Mouse (Mus musculus) megakaryocyte-erythroid progenitor cell, adult 5-6 weeks (primary cell): Measurements from ENCODE around the gene Zg16. TPM values are rescaled to one million over a fixed set of nuclear protein-coding genes. Genes with fewer than 3 reads are reported as not detected.

Experiments used
- ATAC-seq: replicated peaks from 2 replicates; pipeline ENCODE4 v1.8.0; 2016; ENCODE audit warnings: mild to moderate bottlenecking, inconsistent platforms; ENCODE audit not compliant: severe bottlenecking, poor library complexity, low FRiP score, low TSS enrichment
- total RNA-seq, 2 experiments: library from RNA; stranded (forward) in 1 of 2; stranded (reverse) in 1 of 2; fragments of 200-1000, 215-1000 nt in 1 of 2; fragments of >200 nt in 1 of 2; fragmentation: Nextera tagmentation in 1 of 2; gene quantifications; 2 replicates each; pipeline ENCODE4 v1.2.3; 2014 to 2017

Zg16 gene
- total RNA-seq, 2 experiments from 2014 or later: 27.8 to 61.9 TPM

DNA sequence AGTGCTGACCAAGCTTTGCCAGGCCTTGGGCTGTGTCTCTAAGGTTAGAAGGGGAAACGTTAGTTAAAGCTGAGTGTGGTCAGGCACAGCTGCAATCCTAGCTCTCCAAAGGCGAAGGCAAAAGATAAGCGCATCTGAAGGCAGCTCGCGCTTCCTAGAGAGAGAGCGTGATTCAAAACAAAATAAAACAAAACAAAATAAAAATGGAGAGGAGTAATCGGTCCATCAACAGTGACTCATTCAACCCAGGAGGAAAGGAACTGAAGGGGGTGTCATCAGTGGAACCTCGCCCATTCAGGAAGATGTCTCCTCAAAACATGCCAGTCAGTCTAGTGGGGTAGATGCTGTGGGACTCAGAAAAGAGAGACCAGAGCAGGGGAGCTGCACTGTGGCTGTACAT, 4.9 kb downstream of the Zg16 start:
- no peak for ATAC-seq

DNA sequence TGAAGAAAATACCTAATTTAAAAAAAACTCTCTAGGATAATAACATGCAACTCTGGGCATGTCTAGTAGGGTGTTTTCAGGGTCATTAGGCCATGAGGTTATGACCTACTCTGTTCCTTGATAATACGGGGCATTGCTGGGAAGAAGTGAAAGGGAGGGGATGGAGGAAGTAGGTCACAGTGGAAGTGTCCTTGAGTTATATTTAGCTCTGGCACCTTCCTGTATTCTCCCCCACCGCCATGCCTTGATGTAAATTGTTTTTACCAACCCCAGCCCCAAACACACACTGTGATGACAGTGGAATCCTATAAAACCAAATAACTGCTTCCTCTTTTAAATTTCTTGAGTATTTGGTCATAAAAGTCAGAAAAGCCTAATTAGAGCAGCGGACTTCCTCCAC, 7.1 kb downstream of the Zg16 start:
- no peak for ATAC-seq

DNA sequence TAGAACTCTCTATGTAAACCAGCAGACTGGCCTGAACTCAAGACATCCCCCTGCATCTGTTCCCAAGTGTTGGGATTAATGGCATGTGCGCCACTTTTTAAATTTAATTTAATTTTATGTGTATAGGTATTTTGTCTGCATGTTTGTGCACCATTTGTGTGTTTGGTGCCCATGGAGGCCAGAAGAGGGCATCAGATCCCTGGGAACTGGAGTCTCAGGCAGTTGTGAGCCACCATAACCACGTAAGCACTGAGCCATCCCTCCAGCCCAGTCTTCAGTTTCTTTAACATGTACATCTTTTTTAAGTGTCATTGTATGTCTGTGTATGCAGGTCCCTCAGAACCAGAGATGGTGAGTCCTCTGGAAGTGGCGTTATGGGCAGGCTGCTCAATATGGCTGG, 9.4 kb downstream of the Zg16 start:
- ATAC-seq: no peak

DNA sequence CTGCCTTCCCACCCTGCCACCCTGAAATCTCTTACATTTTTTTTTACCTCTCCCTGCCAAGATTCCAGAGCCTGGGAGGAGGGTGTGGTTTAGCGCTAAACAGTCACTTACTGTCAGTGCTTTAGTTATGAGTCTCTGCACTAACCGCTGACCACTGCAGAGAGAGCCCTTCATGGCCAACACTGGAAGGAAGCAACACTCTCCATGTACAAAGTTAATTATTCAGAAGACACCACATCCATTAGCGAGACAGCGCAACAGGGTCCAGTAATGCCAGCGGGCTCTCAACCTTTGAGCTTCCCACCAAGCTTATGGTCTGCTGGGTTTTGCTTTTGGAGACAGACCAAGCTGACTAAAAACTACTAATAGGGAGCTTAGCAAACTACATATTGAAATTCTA, 10.9 kb downstream of the Zg16 start:
- no peak for ATAC-seq

DNA sequence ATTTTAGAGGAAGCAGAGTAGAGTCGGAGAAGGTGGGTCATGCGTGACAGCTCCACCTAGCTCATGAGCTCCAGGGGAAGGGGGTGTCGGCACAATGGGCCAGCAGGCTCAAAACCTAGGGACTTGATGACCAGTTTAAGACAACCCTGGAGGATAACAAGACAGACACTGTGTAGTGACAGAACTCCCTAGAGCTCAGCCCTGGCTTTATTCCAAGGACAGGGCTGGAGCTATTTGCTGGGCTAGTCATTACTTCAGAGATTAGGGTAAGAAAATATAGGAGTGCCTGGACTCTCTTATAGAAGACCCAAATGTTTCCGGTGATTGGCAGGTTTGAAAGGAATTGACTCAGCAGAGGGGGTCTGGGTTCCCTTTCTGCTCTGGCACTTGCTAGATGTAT, 13.9 kb downstream of the Zg16 start:
- ATAC-seq: no peak

DNA sequence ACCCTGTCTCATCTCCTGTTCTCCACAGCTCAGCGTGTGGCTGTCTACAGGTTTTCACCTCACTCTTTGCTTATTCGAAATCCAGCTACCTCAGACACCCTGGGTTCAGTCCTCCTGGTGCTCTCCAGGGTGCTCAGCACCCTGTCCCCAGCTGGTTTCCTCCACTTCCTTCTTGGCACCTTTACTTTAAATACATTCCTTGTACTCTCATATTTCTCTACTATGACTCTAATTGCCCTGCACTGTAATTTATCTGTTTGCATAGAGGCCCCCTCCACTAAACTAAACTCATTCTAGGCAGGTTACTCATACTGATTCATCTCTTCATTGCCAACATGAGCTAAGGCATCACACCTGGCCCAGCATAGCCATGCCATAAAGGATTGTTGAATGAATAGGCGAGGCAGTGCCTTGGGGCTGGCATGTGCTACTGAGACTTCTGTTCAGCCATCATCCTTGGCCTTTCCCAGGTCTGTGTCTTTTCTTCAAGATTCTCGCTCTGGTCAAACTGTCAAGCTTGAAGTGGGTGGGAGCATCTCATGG, 16.2 kb downstream of the Zg16 start:
- no peak for ATAC-seq

DNA sequence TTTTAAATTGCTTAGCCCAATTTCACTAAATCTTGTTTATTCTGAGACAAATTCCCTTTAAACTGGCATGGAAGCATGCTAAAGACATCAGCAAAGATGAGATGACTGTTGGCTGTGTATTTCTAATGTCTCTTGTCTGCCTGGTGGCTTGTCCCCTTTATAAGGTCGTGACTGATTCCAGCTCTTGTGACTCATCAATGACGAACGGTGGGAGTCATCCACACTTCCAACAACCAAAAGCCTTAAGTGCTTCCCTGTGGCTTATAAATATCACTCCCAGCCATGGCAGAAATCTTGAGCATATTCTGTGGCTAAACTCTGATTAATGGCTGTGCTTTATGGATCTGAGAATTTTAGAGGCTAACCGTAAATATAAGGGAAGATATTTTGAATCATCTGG, 20.8 kb downstream of the Zg16 start:
- ATAC-seq: no peak

DNA sequence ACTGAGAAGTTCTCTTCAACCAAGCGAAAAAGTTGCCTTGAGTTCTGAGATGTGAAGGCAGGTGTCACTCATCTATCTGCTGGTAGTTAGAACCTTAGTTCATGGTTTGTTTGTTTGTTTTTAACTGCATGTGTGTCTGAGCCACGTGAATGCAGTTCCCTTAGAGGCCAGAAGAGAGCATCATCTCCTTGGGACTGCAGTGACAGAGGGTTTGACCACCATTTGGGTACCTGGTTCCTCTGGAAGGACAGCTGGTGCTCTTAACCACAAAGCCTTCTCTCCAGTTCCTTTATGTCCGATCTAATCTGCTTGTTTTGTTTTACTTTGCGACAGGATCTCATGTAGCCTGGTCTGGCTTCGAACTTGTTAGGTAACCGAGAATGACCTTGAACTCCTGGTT, 21.6 kb downstream of the Zg16 start:
- no peak for ATAC-seq

DNA sequence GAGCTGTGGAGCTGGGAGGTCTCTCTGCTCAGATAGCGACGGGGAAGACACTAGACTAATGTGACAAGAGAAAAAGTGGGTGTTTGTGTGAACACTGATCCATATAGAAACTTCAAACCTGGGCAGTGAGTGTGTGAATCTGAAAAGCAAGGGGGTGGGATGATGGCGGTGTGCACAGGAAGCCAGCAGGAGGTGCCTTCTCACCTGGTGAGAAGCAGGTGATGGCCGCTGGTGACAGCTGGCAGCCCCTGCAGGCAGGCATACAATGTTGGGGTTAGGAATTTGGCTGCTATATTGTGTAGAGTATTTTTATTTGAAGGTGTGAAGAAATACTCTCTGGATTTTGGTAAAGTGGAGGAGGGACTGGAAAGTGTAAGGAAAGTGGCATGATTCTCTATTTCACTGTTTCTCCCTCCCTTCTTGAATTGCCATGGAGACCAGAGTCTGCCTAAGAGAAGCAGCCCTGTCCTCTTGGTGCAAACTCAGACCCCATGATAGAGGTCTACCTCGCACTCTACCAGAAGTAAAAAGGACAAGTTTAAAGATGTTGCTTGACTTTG, 32.0 kb downstream of the Zg16 start:
- no peak for ATAC-seq

DNA sequence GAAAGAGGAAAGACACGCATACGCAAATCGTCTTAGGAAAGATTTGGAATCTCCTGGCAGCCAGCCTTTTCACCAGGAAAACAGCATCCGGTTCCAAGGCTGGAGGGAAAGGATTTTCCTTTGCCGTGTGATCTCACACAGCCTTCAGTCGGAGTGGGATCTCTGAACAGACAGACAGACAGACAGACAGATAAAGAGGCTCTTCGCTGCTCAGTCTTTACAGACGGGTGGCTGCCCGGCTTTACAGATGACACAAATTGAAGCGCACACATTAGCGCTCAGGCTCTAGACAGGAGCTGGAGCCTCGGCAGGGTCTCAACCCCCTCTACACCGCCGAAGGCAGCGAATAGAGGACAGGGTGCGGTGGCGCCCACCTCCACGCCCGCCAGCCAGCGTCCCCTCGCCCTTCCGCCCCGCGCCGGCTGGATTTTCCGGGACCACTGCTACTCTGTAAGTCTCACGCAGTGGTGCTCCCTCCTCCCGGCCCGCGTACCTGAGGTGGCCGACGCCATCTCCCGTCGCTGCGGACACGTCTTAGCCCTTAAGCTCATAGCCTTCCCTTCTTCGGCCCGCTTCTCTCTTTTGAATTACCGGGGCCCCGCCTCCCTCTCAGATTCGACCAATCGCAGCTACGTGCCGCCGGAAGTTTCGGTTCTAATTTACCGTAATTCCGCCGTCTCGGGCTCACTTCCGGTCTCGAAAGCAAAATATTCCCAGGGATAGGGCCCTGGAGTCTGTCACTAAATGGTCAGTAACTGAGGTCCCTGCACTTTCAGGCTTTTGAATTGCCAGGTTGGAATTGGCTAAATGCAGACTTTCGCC, 45.1 kb downstream of the Zg16 start, which contains the start of gene Kif22:
Kif22 (minus strand) TSS at position 621 of the 822 bp plus-strand sequence.
- ATAC-seq: peak; percentile 96

DNA sequence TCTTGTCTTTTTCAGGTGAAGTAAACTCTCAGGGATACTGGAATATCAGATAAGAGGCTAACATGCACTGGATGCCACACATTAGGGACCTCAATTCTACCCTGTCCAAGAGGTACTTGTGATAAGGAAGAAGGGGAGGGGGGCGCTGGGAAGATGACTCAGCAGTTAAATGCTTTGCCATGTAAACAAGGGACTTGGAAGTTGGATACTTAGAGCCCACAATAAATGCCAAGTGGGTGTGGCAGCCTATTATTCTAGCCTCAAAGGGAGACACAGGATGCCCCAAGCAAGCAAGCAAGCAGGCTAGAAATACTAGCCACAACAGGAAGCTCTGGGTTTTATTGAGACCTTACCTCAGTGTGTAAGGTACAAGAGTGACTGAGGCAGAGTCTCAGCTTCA, 55.9 kb downstream of the Zg16 start:
- ATAC-seq: no peak

DNA sequence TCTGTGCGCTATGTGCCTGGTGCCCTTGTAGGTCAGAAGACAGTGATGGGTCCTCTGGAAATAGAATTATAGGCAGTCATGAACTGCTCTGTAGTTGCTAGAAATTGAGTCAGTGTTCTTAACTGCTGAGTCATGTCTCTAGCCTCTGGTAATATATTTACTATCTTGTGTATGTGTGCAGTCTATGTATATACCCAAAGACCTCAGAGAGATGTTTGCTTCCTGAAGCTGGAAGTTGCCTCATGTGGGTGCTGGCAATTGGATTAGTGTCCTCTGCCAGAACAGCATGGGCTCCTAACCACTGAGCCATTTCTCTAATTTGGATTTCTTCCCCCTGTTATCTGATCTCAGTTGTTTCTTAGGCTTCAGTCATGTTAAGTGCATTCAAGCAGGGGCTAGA, 57.0 kb downstream of the Zg16 start:
- ATAC-seq: no peak

DNA sequence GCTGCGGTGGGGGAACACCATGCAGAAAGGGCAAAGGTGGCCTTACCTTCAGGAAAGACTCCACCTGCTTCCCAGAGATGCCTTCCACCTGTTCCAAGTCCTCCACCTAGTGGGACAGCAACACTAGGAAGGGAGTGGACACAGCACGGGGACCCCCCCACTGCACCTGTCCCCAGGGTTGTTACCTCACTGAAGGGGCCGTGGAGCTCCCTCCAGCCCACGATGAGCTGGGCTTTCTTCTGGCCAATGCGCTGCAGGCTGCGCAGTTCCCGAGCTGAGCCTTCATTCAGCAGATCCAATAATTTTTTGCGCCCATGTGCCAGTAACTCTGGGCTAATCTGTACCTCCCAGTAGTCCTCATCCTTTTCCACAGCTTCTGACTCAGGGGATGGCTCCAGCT, 59.2 kb downstream of the Zg16 start:
- ATAC-seq: no peak

DNA sequence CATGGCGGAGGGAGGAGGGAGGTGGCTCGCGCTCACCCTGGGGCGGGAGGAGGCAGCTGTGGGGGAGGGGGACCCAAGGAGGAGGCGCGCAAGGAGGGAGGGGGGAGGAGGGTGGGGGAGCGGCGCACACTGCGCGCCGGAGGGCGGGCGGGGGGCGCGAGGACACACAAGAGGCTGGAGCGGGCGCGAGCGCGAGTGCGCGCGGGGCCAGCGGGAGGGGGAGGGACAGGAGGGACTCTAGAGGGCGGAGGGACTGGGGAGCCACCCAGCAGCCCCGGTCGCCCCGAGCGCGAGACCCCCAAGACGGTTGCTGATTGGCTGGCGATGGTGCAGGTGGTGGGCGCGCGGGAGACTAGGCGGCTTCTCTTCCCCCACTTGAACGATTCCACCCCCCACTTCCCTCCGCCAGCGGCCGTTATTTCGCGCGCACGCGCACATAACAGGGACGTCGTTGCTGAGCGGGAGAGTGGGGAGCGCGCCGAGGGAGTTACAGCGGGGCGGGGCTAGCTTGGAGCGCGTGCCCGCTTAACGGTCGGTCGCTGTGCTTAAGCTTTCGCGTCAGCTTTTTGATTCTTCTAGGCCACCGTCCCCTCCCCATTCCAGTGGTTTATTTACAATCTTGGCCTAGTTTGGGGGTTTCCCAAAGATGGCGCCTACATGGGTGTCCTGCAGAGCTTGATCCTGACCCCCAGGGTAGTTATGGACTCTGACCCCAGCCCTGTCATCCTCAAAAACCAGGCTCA, 60.0 kb downstream of the Zg16 start, which contains the start of gene Maz:
Maz (minus strand) TSS at position 54 of the 743 bp plus-strand sequence.
- peak; percentile 81 for ATAC-seq

DNA sequence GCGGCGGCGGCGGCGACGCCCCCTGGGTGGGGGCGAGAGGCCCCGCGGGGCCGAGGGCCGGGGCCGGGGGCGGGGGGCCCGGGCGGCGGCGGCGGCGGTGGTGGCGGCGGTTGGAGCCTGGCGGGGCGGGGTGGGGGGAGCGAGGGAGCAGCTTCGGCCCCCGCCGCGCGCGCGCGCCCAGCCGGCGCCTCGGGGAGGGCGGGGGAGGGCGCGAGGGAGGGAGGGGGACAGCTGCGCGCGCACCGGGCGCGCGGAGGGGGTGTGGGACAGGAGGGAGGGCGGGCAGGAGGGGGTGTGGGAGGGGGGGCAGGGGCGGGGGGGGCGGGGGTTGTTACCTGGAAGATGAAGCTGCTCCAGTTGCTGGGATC, 60.5 kb downstream of the Zg16 start:
- ATAC-seq: no peak

DNA sequence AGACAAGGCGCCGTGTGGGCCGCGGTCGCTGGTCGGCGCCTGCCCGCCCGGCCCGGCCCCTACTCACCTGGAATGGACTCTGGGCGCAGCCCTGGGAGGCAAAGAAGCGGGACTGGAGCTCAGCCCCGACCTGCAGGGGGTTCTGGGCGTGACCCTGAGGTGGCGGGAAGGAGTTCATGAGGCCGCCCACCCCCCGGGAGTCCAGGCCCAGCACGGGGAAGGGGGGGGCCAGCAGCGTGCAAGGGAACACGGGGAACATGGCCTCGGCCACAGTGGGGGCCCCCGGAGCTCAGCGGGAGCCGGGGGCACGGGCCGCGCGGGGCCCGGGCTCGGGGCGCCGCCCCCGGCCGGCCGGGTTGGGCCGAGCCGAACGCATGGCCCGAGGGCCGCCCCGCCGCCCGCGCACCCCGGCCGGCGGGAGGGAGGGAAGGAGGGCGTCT, 60.9 kb downstream of the Zg16 start:
- 0 out of 2 replicates have a peak, but pooled peaks have one; percentile 14 for ATAC-seq

DNA sequence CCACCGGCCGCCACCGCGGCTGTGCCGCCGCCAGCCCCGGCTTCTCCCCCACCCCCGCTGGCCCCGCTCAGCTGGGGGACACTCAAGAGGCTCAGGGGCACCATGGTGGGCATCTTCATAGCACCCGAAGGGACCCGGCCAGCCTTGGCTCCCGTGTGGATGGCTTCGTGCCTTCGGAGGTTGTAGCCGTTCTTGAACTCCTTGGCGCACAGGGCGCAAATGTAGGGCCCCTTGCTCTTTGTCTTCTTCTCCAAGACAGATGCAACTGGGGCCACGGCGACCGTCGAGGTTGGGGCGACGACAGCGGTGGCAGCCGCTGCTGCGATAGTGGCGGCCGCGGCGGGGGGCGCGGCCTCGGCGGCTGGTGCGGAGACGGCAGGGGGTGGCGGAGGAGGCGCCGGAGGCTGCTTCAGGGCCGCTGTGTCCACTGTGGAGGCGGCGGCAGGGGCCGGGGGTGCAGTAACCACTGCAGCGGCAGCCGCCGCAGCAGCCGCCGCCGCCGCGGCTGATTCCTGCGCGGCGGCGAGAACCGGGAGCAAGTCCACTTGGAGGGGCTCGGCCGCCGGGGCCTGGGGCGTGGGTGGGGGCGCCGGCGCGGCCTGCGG, 61.5 kb downstream of the Zg16 start:
- ATAC-seq: no peak

DNA sequence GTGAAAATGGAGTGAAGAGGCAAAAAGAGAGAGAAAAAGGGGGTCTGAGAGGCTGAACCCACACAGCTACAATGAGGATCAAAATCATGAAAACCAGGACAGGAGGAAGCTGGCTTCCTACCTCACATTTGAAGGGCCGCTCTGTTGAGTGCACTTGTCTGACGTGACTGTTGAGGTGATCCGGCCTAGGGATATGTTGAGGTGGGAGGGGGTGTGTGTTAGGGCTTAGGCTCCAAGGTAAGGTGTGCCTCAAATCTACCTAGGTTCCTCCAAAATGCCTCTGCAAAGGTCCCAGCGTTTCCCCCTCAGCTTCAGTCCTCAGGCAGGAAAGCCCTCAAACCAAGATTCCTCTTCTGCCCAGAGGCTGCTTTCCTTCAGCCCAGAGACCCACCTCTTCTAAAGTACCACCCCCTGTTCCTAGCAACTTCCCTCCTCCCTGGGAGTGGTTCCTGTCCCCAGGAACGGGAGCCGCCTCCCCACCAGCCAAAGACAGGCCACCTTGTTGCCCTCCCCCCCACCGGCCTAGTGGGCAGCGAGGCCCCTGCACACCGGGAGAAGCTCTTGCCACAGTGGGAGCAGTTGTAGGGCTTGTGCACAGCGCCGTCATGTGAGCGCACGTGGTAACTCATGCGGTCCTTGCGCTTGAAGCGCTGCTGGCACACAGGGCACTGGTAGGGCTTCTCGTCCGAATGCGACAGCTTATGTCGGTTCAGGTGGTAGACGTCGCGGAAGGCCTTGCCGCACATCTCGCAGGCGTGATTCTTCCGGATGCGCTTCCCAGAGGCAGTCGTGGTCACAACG, 62.2 kb downstream of the Zg16 start:
- peak; percentile 22 for ATAC-seq
